Mouse (Mus musculus) G1E (cell line): ENCODE results near the gene St8sia2.

Experiments
- CTCF ChIP-seq: IDR thresholded peaks from 2 replicates; pipeline ENCODE4 v1.5.1; 2012; ENCODE audit warnings: low read depth, low read length, inconsistent platforms, mixed read lengths
- GATA1 ChIP-seq: IDR thresholded peaks from 2 replicates; pipeline ENCODE4 v1.6.1; 2012; ENCODE audit warnings: borderline replicate concordance, low read length, inconsistent platforms, mixed read lengths

DNA sequence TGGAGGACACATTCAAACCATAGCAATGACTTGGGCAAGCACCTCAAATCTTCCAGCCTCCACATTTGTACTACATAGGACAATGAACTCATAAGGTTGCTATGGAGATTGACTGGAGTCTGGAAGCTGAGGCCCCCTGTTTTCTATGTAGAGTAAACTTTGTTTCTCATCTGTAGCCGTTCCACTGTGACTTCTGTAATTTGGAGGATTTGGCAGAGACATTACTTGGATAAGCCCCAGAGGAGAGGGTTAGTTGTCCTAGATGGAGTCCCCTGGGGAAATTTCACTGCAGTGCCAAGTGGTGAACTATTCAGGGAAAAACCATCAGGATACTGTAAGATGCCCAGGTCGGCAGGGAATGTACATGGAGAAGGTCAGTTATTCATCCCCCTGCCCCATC, 34.1 kb upstream of the St8sia2 start:
- TF ChIP-seq CTCF (no peak), GATA1 (no peak)
